Mouse (Mus musculus) embryonic fibroblast, embryonic 13.5 days (primary cell): ENCODE measurements at regions not wholly inside any gene's neighbourhood (a gene's known extent, or its start where the extent isn't known, plus 50 kb on each side); places are given as distances from the start of the nearest gene placed in this dataset.

Experiments
- H3K27ac ChIP-seq: 2 replicates; pipeline ENCODE4 v1.5.1; 2012; ENCODE audit warnings: low read length, control low read depth, inconsistent platforms; ENCODE audit not compliant: insufficient read depth
- H3K4me1 ChIP-seq: 2 replicates; pipeline ENCODE4 v1.6.1; 2011; ENCODE audit warnings: low read length; ENCODE audit not compliant: control insufficient read depth, insufficient read depth
- H3K4me3 ChIP-seq: 2 replicates; pipeline ENCODE4 v1.5.1; 2011; ENCODE audit warnings: mild to moderate bottlenecking, control low read depth, low read length; ENCODE audit not compliant: insufficient read depth
- CTCF ChIP-seq: IDR thresholded peaks from 2 replicates; pipeline ENCODE4 v1.5.1; 2011; ENCODE audit warnings: mild to moderate bottlenecking, control low read depth, low read length, moderate library complexity, borderline replicate concordance; ENCODE audit not compliant: insufficient read depth
- POLR2A ChIP-seq: IDR thresholded peaks from 2 replicates; pipeline ENCODE4 v1.6.1; 2011; ENCODE audit warnings: low read depth, mild to moderate bottlenecking, control low read depth, low read length, moderate library complexity

GRCm38 (mm10) chr9:50102766-50103165, 242.0 kb downstream of the Rpl10-ps3 start:
- Histone ChIP-seq H3K4me1 (no peaks in the 10 kb centered on the region), H3K4me3 (no peak overlapping the region), H3K27ac (no peak overlapping the region)
- TF ChIP-seq CTCF = no peak
- TF ChIP-seq POLR2A = no peak

- TF ChIP-seq CTCF (no peak), POLR2A (no peak)
- H3K27ac ChIP-seq = no peak overlapping the region
- no peak overlapping the region for H3K4me3 ChIP-seq
- H3K4me1 ChIP-seq = no peaks in the 10 kb centered on the region
Measured at GRCm38 (mm10) chr9:50101061-50101460, 243.7 kb downstream of the Rpl10-ps3 start.

- H3K4me3 ChIP-seq = no peak overlapping the region
- H3K4me1 ChIP-seq = peaks cover 3% of the 10 kb centered on the region; the same call in 1 of the 2 replicates
- no peak for TF ChIP-seq POLR2A
- TF ChIP-seq CTCF = no peak
- H3K27ac ChIP-seq = no peak overlapping the region
Measured at GRCm38 (mm10) chr9:50090968-50091367, 253.8 kb downstream of the Rpl10-ps3 start.

GRCm38 (mm10) chr9:50089916-50090315, 254.9 kb downstream of the Rpl10-ps3 start:
- Histone ChIP-seq H3K27ac (no peak overlapping the region), H3K4me3 (no peak overlapping the region), H3K4me1 (peaks cover 3% of the 10 kb centered on the region; the same call in 1 of the 2 replicates)
- TF ChIP-seq POLR2A (no peak), CTCF (no peak)

GRCm38 (mm10) chr9:50080205-50080604, 264.6 kb downstream of the Rpl10-ps3 start:
- no peak overlapping the region for H3K4me3 ChIP-seq
- no peak for TF ChIP-seq CTCF
- TF ChIP-seq POLR2A = no peak
- no peak overlapping the region for H3K27ac ChIP-seq
- no peaks in the 10 kb centered on the region for H3K4me1 ChIP-seq

GRCm38 (mm10) chr9:50068576-50068975, 269.9 kb upstream of the Ncam1 start:
- Histone ChIP-seq H3K4me3 (no peak overlapping the region), H3K27ac (no peak overlapping the region), H3K4me1 (no peaks in the 10 kb centered on the region)
- TF ChIP-seq POLR2A (no peak), CTCF (no peak)

- H3K4me1 ChIP-seq = no peaks in the 10 kb centered on the region
- no peak overlapping the region for H3K4me3 ChIP-seq
- no peak overlapping the region for H3K27ac ChIP-seq
- TF ChIP-seq POLR2A (no peak), CTCF (no peak)
Measured at GRCm38 (mm10) chr9:50067729-50068225, 269.1 kb upstream of the Ncam1 start.

GRCm38 (mm10) chr9:50064505-50065229, 265.9 kb upstream of the Ncam1 start:
- H3K4me1 ChIP-seq = no peaks in the 10 kb centered on the region
- TF ChIP-seq CTCF = no peak
- TF ChIP-seq POLR2A = no peak
- no peak overlapping the region for H3K4me3 ChIP-seq

GRCm38 (mm10) chr9:50038231-50038630, 239.5 kb upstream of the Ncam1 start:
- Histone ChIP-seq H3K27ac (no peak overlapping the region), H3K4me1 (no peaks in the 10 kb centered on the region), H3K4me3 (no peak overlapping the region)
- no peak for TF ChIP-seq POLR2A
- no peak for TF ChIP-seq CTCF

More at GRCm38 (mm10) chr9:50064505-50065229, 265.9 kb upstream of the Ncam1 start:
- H3K27ac ChIP-seq = no peak overlapping the region

- Histone ChIP-seq H3K27ac (no peak overlapping the region), H3K4me3 (no peak overlapping the region), H3K4me1 (no peaks in the 10 kb centered on the region)
- TF ChIP-seq POLR2A (no peak), CTCF (no peak)
Measured at GRCm38 (mm10) chr9:50032322-50033158, 233.8 kb upstream of the Ncam1 start.
